Mouse (Mus musculus) heart, postnatal 0 days (tissue): ENCODE data around the gene Nav1.

Source experiments
- CTCF ChIP-seq: IDR thresholded peaks from 2 replicates; pipeline ENCODE4 v1.5.1; 2016; ENCODE audit warnings: antibody characterized with exemption, control low read depth, low read depth
- EP300 ChIP-seq: IDR thresholded peaks from 2 replicates; pipeline ENCODE4 v1.6.1; 2016; ENCODE audit warnings: antibody characterized with exemption, low read depth

DNA sequence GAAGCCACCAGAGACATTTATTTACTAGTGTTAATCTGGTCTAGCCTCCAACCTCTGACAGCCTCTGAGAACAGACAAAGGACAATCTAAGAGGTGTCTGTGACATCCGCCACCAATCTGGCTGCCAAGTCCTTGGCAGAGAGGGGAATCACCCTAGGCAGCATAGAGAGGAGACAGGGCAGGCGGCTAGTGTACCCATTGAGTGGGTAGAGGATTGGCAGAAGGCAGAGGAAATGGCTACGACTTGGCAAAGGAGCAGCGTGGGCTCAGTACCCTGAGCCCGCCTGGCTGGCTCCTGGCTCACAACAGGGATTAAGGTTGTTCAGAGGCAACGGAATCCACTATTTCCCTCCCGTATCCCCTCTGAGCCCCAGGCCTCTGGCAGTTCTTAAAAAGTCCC, 12.0 kb upstream of the Nav1 start:
- TF ChIP-seq CTCF (no peak), EP300 (no peak)
